Mouse (Mus musculus): ENCODE results near the gene Cyp17a1.

Cyp17a1 gene

DNA sequence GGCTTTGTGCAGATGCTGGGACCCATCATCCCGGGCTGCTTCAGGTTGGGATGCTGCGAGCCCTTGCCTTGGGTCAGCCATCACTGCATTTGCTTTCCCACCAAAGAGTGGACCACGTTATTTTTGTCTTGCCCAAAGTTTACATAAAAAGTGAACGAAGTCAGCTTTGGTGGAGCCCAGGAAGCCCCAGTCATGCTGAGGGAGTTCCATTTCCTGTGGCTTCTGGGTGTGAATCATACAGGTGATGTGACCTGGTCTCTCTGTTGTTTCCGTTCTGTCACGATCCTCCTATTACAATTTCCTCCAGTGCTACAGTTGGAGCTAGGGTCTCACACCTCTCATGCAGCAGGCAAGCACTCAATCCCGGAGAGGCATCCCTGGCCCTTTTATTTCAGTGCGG lies 55.6 kb downstream of the Cyp17a1 start:
- DNase-seq (ENCODE audit: low spot score in 2 of 2) = no peak

Data from spleen, postnatal 4 days (tissue).